Mouse (Mus musculus): ENCODE data around the gene Ankfn1. TPM values are rescaled to one million over a fixed set of nuclear protein-coding genes. Genes with fewer than 3 reads are reported as not detected.

Gene Ankfn1
- total RNA-seq, 2 experiments from 2014 or later, result 0.10 TPM; not detected in 1

- DNase-seq, result no peak
These were observed 413.5 kb downstream of the Ankfn1 start for GRCm38 (mm10) chr11:89363981-89364380.

GRCm38 (mm10) chr11:89360895-89361294, 416.6 kb downstream of the Ankfn1 start:
- no peak for DNase-seq

GRCm38 (mm10) chr11:89358546-89358945, 418.9 kb downstream of the Ankfn1 start:
- DNase-seq, result no peak

- DNase-seq, result no peak
These were observed 421.0 kb downstream of the Ankfn1 start for GRCm38 (mm10) chr11:89356479-89356878.

GRCm38 (mm10) chr11:89356018-89356417, 421.4 kb downstream of the Ankfn1 start:
- DNase-seq, result no peak

GRCm38 (mm10) chr11:89340238-89340637, 437.2 kb downstream of the Ankfn1 start:
- DNase-seq, result no peak

Other genes with a start within 250 kb of the Ankfn1 start
- 1 to 10 TPM; 4.0 to 4.7 TPM for gene Pctp, start 225.2 kb upstream of the Ankfn1 start, total RNA-seq (2021)

All from heart, adult 18-20 months (tissue).